Mouse (Mus musculus) gastrocnemius, postnatal 14 days (tissue): ENCODE measurements around the gene Gpr157. TPM values are rescaled to one million over a fixed set of nuclear protein-coding genes. Genes with fewer than 3 reads are reported as not detected.
A peak's percentile ranks its signal among the peaks of the same experiment; 100 is the strongest.

Source experiments
- DNase-seq: peaks from one replicate; pipeline ENCODE4 v3.0.0; 2021; ENCODE audit warnings: mixed read lengths
- intact Hi-C: fragments of 180-260 bp; cut with DNase I; formaldehyde crosslinking; loops from one replicate; pipeline ENCODE4 v1.15.1; 2025; ENCODE audit warnings: low total_unique reads
- total RNA-seq, 2 experiments: library from RNA; stranded (reverse); gene quantifications; 2 replicates each; pipeline ENCODE4 v1.2.3; 2021

Gpr157 gene
- total RNA-seq, 2 experiments from 2014 or later = 19.3 to 20.2 TPM

- no peak for DNase-seq
- intact Hi-C loops = loop anchor here (2.0 to 10.0 kb wide), 2 partner anchors 63 to 293 kb away; no protein-coding TSS in a partner anchor
Measured at GRCm38 (mm10) chr4:150097847-150098246, 10.7 kb downstream of the Gpr157 start.

DNA sequence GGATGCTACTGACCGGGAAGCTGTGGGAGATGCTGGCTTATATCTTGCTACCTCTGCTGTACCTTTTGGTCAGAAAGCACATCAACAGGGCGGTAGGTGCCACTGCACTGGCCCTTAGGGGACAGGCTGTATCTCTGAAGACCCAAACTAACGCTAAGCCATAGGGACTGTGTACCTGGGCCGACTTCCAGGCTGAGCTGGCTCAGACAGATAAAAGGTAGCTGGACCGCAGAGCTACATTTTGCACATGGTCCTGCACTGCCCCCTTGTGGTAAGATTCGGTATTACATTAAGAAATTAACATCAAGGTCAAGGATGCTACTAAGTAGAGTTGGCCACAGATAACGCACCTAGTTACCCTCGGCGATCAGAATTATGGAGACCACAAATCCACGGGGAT, 11.7 kb downstream of the Gpr157 start:
- intact Hi-C loops = loop anchor here (2.0 to 10.0 kb wide), 2 partner anchors 64 to 294 kb away; no protein-coding TSS in a partner anchor
- peak; percentile 75 for DNase-seq

- no peak for DNase-seq
- intact Hi-C loops = no loop called here
Measured at GRCm38 (mm10) chr4:150102822-150103221, 15.7 kb downstream of the Gpr157 start.

DNA sequence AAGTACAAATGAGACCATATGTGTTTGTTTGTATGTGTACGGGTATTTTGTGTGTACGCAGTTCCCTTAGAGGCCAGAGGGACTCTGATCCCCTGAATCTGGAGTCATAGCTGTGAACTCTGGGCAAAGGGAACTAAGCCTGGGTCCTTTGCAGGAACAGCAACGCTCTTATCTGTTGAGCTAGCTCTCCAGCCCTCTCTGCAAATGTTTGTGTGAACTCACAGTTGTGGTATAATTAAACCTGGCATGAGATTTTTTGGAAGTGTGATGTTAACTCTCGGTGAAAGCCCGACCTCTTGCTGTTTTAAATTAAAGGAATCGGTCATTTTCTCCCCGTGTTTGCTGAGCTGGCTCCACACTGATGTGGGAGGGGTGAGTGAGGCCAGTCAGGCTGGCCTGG, 18.5 kb downstream of the Gpr157 start:
- no peak for DNase-seq
- intact Hi-C loops = no loop called here

DNA sequence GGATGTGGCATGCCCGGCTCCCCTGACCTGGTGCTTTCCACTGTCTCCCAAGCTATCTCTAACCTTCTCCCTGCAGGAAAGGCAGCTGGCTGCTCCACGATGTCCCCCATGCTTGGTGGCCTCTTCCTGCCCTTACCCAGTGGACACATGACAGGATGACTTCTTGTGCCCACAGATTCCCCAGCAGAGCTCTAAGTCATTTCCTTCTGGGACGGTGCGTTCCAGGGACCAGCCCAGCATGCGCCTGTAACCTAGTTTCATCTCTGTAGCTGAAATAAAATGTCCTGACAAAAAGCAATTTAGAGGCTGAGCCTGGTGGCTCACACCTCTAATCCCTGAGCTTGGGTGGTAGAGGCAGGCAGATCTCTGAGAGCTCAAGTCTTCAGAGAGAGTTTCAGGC, 19.5 kb downstream of the Gpr157 start:
- intact Hi-C loops = no loop called here
- DNase-seq = no peak

DNA sequence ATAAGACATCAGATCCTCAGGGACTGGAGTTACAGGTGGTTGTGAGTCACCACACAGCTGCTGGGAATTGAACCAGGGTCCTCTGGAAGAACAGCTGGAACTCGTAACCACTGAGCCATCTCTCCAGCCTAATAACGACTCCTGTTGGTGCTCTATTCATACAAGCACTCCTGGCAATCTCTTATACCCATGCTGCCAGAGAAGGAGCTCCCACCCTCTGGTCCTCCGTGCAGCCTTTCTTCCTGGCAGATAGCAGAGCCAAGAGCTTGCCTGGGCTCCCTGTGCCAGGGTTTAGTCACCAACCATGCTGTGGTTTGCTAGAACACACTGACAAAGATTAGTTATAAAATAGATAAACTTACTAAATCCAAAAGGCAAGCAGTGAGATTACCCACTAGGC, 22.5 kb downstream of the Gpr157 start:
- intact Hi-C loops = no loop called here
- DNase-seq = peak; percentile 6

DNA sequence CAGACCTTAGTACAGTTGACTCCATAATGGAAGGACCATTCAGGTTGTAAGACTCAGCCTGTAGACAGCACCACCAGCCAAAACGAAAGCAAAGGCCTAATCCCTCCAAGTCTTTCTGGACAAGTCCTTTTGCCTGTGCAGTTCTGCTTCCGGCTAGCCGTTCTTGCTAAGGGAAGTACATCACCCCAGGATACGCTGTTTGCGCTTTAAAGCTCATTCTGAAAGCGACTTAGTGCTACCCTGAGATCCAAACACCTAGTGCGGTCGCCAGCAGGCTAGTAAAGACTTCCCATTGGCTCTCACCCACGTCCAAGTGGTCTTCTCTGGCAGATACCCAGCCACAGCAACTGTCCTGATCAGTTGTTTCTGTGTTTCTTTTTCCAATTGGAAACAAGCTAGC, 23.2 kb downstream of the Gpr157 start:
- intact Hi-C loops = no loop called here
- DNase-seq = no peak

- peak; percentile 47 for DNase-seq
- intact Hi-C loops = no loop called here
Measured at GRCm38 (mm10) chr4:150112867-150113266, 25.7 kb downstream of the Gpr157 start.

GRCm38 (mm10) chr4:150114505-150115061, 27.4 kb downstream of the Gpr157 start:
- no peak for DNase-seq
- intact Hi-C loops = no loop called here

- intact Hi-C loops = no loop called here
Measured at GRCm38 (mm10) chr4:150117311-150117710, 30.1 kb downstream of the Gpr157 start.

GRCm38 (mm10) chr4:150118163-150118562, 31.0 kb downstream of the Gpr157 start:
- no peak for DNase-seq

More at GRCm38 (mm10) chr4:150117311-150117710, 30.1 kb downstream of the Gpr157 start:
- no peak for DNase-seq

DNA sequence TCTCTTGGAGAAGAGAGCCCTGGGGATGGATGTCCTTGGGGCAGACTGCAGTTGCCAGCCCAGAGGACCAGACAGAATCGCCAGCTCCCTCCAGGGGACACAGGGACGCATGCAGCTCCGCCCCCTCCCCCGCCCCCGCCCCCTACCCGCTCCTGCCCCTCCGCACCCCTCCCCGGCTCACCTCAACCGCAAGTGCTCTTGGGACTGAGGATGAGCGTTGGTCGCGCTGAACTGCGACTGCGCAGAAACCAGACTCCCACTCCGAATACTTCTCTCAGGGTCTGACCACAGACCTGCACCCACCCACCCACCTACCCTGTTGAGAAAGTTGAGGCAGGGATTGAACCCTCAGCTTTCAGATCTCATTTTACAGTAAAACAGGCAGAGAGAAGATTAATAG, 31.9 kb downstream of the Gpr157 start, which contains the start of gene Slc2a5:
Gene Slc2a5, plus strand, starts transcription at position 229 of the 400 bp plus-strand sequence.
- no peak for DNase-seq
- intact Hi-C loops = no loop called here

More at GRCm38 (mm10) chr4:150118163-150118562, 31.0 kb downstream of the Gpr157 start:
- intact Hi-C loops = no loop called here

DNA sequence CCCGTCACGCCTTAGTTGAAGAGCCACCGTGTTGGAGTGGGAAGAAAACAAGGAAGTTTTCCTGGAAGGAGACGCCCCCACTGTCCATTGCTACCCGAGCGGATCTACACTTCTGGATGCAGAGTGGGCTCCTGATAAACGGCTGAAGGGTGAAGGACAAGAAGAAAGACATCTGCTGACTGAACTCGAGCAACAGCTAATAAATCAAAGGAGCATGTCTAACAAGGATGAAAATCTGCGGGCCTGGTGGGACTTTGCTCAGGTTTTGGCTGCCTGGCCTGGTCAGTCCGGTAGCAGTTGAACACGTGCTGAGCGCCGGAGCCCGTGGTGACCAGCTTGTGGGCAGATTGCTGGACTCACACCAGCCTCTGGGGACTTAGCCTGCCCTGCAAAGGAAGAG, 32.5 kb downstream of the Gpr157 start:
- DNase-seq = no peak
- intact Hi-C loops = no loop called here

- intact Hi-C loops = no loop called here
- DNase-seq = no peak
Measured at GRCm38 (mm10) chr4:150120173-150120833, 33.1 kb downstream of the Gpr157 start.

DNA sequence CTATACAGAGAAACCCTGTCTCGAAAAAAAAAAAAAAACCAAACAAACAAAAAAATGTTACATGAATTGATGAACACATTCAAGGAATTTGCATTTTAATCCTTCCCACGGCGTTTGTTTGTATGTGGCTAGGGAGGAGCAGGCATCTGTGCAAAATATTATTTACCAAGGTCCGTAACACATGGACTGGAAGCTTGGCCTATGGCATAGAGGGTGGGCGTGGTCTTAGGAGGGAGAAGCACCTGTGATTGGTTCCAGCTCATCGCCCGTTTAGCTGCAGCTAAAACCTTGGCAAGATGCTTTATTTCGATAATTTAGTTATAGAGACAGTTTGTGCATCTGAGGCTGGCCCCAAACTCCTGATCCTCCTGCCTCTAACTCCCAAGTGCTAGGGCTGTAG, 34.3 kb downstream of the Gpr157 start:
- intact Hi-C loops = no loop called here
- DNase-seq = no peak

DNA sequence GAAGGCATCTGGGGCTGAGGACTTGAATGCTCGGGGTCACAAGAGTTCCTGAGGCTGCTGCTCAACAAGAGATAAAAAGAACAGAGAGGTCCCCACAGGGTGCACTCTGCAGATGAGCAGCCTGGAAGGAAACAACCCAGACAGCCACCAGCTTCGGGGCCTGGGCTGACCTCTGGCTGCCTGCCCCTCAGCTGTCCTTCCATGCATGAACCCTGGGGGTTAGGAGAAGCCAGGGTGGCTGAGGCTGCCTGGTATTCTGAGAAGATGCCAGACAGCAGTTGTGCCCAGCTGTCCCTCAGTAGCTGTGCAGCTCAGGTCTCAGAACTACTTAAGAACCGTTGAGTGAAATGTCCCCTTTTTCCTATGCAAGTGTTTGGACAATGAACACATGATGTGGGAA, 35.3 kb downstream of the Gpr157 start:
- peak; percentile 59 for DNase-seq

GRCm38 (mm10) chr4:150126373-150126772, 39.2 kb downstream of the Gpr157 start:
- intact Hi-C loops = no loop called here
- DNase-seq = no peak

More for the DNA sequence above, 35.3 kb downstream of the Gpr157 start:
- intact Hi-C loops = no loop called here

DNA sequence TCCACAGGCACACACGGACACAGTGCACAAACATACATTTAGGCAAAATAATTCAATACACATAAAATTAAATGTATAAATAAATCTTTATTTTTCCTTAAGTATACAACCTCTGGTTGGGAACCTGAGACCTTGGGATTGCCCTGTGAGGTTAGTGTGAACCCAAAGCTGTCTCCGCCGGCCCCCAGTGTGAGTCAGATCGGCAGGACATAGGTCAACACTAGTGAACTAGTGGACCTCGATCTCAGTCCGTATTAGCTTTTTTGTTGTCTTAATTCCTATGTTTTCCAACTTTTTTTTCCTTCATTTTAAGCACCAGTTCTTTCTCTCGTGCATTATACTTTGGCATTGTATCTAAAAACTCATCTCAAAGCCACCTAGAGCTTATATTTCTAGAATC, 40.7 kb downstream of the Gpr157 start:
- DNase-seq = no peak
- intact Hi-C loops = no loop called here

GRCm38 (mm10) chr4:150128571-150128970, 41.4 kb downstream of the Gpr157 start:
- intact Hi-C loops = no loop called here
- DNase-seq = no peak

GRCm38 (mm10) chr4:150130661-150131060, 43.5 kb downstream of the Gpr157 start:
- DNase-seq = no peak
- intact Hi-C loops = no loop called here

DNA sequence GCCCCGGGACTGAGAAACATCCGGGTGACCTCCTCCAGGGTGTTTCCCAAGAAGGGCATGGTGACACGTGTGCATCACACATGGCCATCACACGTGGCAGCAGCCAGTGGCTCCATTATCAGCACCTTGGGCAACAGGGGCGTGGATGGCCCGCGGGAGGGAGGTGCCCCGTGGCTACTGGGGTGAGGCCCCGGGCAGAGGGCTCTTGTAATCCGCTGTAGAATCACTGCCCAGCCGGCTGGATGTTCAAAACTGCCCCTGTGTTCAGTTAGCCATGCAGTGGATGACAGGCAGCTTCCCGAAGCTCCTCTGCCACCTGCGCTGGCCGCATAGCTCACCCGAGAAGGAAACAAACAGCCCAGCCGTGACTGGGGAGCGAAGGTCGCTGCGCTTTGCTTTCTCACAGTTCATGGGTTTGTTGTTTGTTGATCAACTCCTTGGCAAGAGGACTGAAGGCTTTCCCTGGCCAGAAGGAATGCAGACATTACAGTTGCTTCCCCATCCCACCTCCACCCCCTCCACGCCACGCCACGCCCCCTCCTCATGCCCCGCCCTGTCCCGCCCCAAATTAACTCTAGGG, 45.6 kb downstream of the Gpr157 start:
- no peak for DNase-seq
- intact Hi-C loops = no loop called here
